Mouse (Mus musculus) small intestine, adult 2 months (tissue): Measurements from ENCODE around the gene Slc1a7. TPM values are rescaled to one million over a fixed set of nuclear protein-coding genes. Genes with fewer than 3 reads are reported as not detected.
A peak's percentile ranks its signal among the peaks of the same experiment; 100 is the strongest.

Source experiments
- H3K27ac ChIP-seq: fragments of 200-500 bp; 2 replicates; pipeline ENCODE4 v1.5.1; 2012; ENCODE audit warnings: low read depth, low read length, control low read depth, inconsistent platforms; ENCODE audit not compliant: insufficient read depth
- H3K27me3 ChIP-seq: fragments of 200-500 bp; 2 replicates; pipeline ENCODE4 v1.6.1; 2012; ENCODE audit warnings: mild to moderate bottlenecking, moderate library complexity, low read length, inconsistent platforms; ENCODE audit not compliant: control insufficient read depth, insufficient read depth
- H3K36me3 ChIP-seq: fragments of 200-500 bp; 2 replicates; pipeline ENCODE4 v1.6.1; 2012; ENCODE audit warnings: mild to moderate bottlenecking, low read length, control low read depth, inconsistent platforms; ENCODE audit not compliant: control insufficient read depth, insufficient read depth
- H3K4me1 ChIP-seq: fragments of 200-500 bp; 2 replicates; pipeline ENCODE4 v1.6.1; 2012; ENCODE audit warnings: low read length, inconsistent platforms, mixed read lengths; ENCODE audit not compliant: control insufficient read depth, insufficient read depth, insufficient read length
- H3K4me3 ChIP-seq: fragments of 200-500 bp; 2 replicates; pipeline ENCODE4 v1.5.1; 2012; ENCODE audit warnings: low read depth, mild to moderate bottlenecking, control low read depth, inconsistent platforms, low read length, moderate library complexity
- CTCF ChIP-seq: fragments of 200-500 bp; IDR thresholded peaks from 2 replicates; pipeline ENCODE4 v1.5.1; 2012; ENCODE audit warnings: low read depth, mild to moderate bottlenecking, control low read depth, inconsistent platforms, low read length, moderate library complexity, mixed read lengths; ENCODE audit not compliant: insufficient replicate concordance, insufficient read length; ENCODE audit errors: extremely low read depth
- POLR2A ChIP-seq: fragments of 200-500 bp; IDR thresholded peaks from 2 replicates; pipeline ENCODE4 v1.6.1; 2012; ENCODE audit warnings: low read depth, mild to moderate bottlenecking, control low read depth, inconsistent platforms, low read length, moderate library complexity
- WGBS: fragments of 180-500 bp; shearing (Covaris S2); methylation state at CpG from one replicate; pipeline ENCODE4 v1.1.7; 2018; 5-methylcytosine and 5-hydroxymethylcytosine counted together
- polyA plus RNA-seq: library from polyadenylated mRNA; depleted of rRNA; stranded (reverse); fragments of >200 nt; gene quantifications from 2 replicates; pipeline ENCODE4 v1.2.3, GENCODE M21; 2012; rRNA removed

Slc1a7 gene
- 0.11 and 0.16 TPM in 2 replicates for polyA plus RNA-seq

DNA sequence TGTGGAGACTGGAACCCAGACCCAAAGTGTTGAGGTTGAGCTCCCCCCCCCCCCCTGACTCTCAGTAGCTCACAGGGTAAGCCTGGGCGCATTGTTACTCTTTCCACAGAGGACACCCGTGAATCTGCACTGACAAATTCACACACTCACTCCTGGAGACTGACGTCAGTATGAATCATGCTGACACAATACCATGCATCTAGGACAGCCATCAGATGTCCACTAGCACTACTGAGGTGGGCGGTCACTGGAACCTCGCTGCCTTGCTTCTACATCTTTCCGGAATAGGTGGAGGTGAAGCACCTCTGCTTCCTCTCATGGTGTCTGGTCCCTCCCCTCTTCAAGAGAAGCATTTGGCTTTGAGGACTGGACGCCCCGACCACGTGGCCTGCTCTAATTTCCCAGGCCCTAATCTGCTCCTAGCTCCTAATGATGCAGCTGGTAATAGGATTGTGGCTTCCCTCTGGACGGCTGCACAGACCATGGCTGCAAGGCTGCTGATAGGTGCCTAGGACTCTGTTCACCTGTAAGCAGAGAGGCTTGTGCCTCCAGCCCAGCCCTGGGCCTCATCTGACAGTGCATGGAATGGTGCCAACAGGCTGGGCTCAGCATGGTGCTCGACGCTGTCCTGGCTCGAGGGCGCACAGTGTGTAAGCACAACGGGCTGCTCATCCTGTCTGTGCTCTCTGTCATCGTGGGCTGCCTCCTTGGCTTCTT, at the start of gene Slc1a7:
Gene Slc1a7 (plus strand): TSS at position 367 of the 717 bp plus-strand sequence.
- 63% methylated on average over 16 of the region's 16 CpGs for WGBS
- no peaks in the 10 kb centered on the region for H3K36me3 ChIP-seq
- TF ChIP-seq POLR2A (no peak), CTCF (no peak)
- no peak within 1 kb of the TSS for H3K27ac ChIP-seq
- H3K4me3 ChIP-seq = no peak within 1 kb of the TSS
- no peaks in the 10 kb centered on the region for H3K4me1 ChIP-seq
- no peaks in the 10 kb centered on the region for H3K27me3 ChIP-seq

DNA sequence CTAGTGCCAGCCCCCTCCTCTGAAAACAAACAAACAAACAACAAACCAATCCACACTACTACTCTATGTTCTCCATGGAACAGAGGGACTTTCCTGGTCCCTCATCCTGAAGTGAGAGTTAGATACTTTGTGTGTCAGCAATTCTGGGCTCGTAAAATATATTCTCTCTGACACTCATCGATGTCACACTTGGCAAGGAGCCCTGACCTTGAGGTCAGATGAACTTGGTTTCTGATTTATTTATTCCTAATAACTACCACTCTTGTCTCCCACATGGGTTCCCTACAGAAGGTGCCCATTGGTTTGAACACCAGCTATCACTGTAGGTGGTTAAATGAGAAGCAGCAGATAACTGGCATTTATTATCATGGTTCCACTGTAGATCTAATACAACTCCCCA, 47.8 kb upstream of the Slc1a7 start:
- 17% methylated on average over 2 of the region's 2 CpGs for WGBS
- H3K27ac ChIP-seq = peak overlapping the region; percentile 94
- TF ChIP-seq CTCF (no peak), POLR2A (no peak)

DNA sequence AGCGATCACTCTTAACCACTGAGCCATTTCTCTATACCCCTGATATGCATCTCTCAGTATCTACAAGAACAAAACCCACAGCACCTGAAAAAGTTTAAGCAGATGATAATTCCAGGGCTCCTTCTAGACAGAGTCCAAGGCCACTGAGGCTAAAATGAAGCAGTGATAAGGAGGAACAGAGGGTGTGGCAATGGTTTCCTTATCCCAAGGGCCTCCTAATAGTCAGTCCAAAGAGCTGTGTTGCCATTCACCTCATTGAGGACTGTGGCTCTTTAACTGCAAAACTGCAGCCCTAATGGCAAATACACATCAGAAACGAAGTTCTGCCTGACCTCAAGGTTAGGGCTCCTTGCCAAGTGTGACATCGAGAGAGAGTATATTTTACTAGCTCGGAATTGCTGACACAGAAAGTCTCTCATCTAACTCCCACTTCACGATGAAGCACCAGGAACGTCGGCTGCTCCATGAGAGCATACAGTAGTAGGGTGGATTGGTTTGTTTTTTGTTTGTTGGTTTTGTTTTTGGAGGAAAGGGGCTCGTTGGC, 46.9 kb upstream of the Slc1a7 start:
- TF ChIP-seq CTCF (no peak), POLR2A (no peak)
- H3K4me1 ChIP-seq = peaks cover 12% of the 10 kb centered on the region; the same call in 1 of the 2 replicates
- H3K4me3 ChIP-seq = no peak overlapping the region
- WGBS = 16% methylated on average over 8 of the region's 8 CpGs
- no peaks in the 10 kb centered on the region for H3K27me3 ChIP-seq
- H3K36me3 ChIP-seq = no peaks in the 10 kb centered on the region
- H3K27ac ChIP-seq = peak overlapping the region; percentile 94

More for the DNA sequence above, 47.8 kb upstream of the Slc1a7 start:
- no peaks in the 10 kb centered on the region for H3K27me3 ChIP-seq
- H3K36me3 ChIP-seq = no peaks in the 10 kb centered on the region
- peaks cover 12% of the 10 kb centered on the region; the same call in 1 of the 2 replicates for H3K4me1 ChIP-seq
- no peak overlapping the region for H3K4me3 ChIP-seq

DNA sequence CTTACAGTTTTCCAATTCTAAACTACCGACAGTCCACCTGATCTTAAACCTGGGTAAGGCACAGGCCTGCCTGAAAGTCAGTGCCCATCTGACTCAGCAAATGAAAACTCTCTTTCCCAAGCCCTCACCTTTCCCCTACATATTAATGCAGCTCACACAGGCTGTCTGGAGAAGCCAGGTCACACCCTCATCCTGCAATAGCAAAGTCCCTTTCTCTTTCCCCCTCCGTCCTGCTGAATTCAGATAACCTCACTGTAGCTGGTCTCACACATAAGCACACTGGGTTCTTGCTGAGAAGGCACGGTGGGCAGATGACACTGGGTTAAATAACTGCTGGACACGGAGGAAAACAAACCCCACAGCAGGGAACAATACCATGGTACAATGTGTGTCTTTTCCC, 46.2 kb upstream of the Slc1a7 start:
- TF ChIP-seq CTCF (no peak), POLR2A (peak; percentile 65; the same call in 1 of the 2 replicates)
- H3K27me3 ChIP-seq = no peaks in the 10 kb centered on the region
- H3K4me3 ChIP-seq = peak overlapping the region; percentile 94
- H3K4me1 ChIP-seq = peaks cover 12% of the 10 kb centered on the region; the same call in 1 of the 2 replicates
- H3K36me3 ChIP-seq = no peaks in the 10 kb centered on the region
- H3K27ac ChIP-seq = peak overlapping the region; percentile 94
- 9% methylated on average over 4 of the region's 4 CpGs for WGBS

DNA sequence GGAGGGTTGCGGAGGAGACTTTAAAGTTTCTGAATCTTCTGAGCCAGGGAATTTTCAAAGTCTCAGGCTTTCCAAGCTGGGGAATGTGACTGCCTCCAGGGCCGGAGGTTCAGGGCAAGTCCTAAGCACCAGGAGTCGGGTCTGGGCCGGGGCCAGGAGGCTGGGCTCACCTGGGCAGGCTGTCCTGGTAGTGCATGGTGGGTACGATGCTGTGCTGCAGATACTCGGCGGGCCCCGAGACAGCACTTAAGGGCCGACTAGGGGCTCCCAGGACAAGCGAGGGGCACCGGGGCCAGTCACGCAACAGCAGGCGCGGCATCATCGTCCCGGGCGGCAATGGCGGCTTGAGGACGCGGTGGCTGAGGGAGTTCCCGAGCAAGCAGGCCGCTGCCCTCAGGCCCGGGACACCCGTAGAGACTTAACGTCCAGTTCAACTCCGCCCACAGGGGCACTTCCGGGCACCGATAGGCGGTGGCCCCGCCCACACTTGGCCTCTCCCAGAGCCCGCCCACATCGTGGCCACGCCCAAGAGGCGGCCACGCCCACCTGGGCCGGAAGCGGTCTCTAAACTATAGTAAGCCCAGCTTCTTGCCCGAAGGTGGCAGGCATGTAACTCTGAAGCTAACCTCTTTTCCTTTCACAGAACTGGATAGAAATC, 44.9 kb upstream of the Slc1a7 start, which contains the start of gene Cpt2:
Gene Cpt2 (minus strand): TSS at position 466 of the 658 bp plus-strand sequence.
- under 1% methylated on average over 38 of the region's 38 CpGs for WGBS
- TF ChIP-seq CTCF = no peak
- TF ChIP-seq POLR2A = peak; percentile 93
- peaks cover 12% of the 10 kb centered on the region; the same call in 1 of the 2 replicates for H3K4me1 ChIP-seq
- H3K4me3 ChIP-seq = peak within 1 kb of the TSS; percentile 94
- H3K36me3 ChIP-seq = no peaks in the 10 kb centered on the region
- H3K27ac ChIP-seq = peak within 1 kb of the TSS; percentile 94
- no peaks in the 10 kb centered on the region for H3K27me3 ChIP-seq

DNA sequence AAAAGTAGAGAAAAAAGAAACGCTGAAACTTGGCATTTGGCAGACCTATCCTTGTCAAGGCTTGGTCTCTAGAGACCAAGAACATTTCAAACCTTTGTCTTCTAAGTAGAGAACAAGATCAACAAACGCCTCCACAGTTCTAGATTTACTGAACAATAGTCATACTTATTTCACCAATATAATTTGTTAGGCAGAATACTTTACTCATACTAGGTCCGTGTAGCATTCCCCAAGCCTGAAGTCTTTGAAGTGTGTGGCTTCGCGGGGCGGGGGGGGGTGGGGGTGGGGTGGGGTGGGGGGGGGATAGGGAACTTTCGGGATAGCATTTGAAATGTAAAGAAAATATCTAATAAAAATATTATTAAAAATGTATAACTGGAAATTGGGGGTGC, 44.3 kb upstream of the Slc1a7 start:
- 0 out of 2 replicates have a peak overlapping the region, but pooled peaks have one; percentile 94 for H3K4me3 ChIP-seq
- peaks cover 12% of the 10 kb centered on the region; the same call in 1 of the 2 replicates for H3K4me1 ChIP-seq
- H3K36me3 ChIP-seq = no peaks in the 10 kb centered on the region
- H3K27me3 ChIP-seq = no peaks in the 10 kb centered on the region
- 24% methylated on average over 7 of the region's 7 CpGs for WGBS
- no peak for TF ChIP-seq POLR2A
- no peak for TF ChIP-seq CTCF
- peak overlapping the region; percentile 39; the same call in 1 of the 2 replicates for H3K27ac ChIP-seq

DNA sequence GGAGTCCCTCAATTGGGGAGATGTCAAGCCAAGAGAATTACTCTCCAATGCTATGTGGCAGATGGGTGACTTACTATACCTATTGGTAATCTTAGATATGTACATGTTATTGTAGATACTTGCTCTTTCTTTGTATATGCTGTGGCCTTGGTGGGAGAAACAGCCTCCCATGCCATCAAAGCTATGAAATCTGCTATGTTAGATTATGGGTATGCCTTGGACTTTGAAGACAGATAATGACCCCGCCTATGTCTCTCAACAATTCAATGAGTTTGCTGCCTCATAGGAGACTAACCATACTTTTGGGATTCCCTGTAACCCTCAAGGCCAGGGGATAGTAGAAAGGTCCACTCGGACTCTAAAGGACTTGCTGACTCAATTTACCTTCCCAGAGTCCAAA, 39.9 kb upstream of the Slc1a7 start:
- no peaks in the 10 kb centered on the region for H3K4me1 ChIP-seq
- H3K27ac ChIP-seq = no peak overlapping the region
- no peaks in the 10 kb centered on the region for H3K27me3 ChIP-seq
- 76% methylated on average over 2 of the region's 2 CpGs for WGBS
- no peaks in the 10 kb centered on the region for H3K36me3 ChIP-seq
- TF ChIP-seq POLR2A = no peak
- no peak for TF ChIP-seq CTCF
- no peak overlapping the region for H3K4me3 ChIP-seq
